24 mouse cellular contexts compared by ENCODE assay signal in the genomic region with DNA sequence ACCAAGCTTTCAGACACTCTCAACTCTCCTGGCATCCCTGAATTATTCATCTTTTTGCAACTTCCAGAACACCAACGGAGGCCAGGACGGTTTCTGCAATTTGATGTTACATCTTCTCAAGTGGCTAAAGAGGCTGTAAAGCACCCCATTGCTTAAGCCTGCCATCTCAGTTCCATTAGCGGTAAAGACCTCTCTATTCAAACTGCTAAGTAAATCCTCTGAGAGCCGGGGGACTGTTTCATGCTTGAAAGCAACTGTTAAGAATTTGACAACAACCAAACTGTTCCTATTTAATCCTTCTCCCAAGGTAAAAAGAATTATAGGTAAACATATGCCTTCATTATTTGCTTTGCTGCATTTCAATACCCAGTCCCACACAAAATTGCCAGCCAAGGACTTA. TPM values are rescaled to one million over a fixed set of nuclear protein-coding genes. Genes with fewer than 3 reads are reported as not detected.
DNase-seq lines count a peak whose midpoint lies in the region; ATAC-seq and TF ChIP-seq lines count a peak whose summit lies in the region.
"Had no signal": no experiment of that assay in that cellular context is flagged by ENCODE, and none has a peak within 500 bp of the region (broad histone marks: within the 10 kb centered on the region; RNA-seq: fewer than 3 reads in every experiment).

No protein-coding gene starts in this region.

- no peak for DNase-seq in hindbrain, embryonic 14.5 days (ENCODE audit: low spot score)
- DNase-seq in lung, postnatal 0 days (ENCODE audit: low spot score) = no peak
- no peak for DNase-seq in neural tube, embryonic 10.5 days (ENCODE audit: extremely low spot score, low spot score)
- DNase-seq in ovary, postnatal 14 days (ENCODE audit: low spot score) = no peak
- DNase-seq: adrenal gland, adult 2 months; adrenal gland, postnatal 14 days; cerebellum, adult 11-12 months; cerebellum, adult 8-10 months; cerebellum, postnatal 10 days; cerebellum, postnatal 36 days; embryo, embryonic 11 days; gastrocnemius, postnatal 10 days; gastrocnemius, postnatal 36 days; heart, adult 2 months; heart, postnatal 14 days; heart, postnatal 4 days had no signal

- no peak for ATAC-seq in hindbrain, embryonic 13.5 days (ENCODE audit: low FRiP score)
- ATAC-seq in hindbrain, embryonic 14.5 days (ENCODE audit: low FRiP score) = no peak
- no peak for ATAC-seq in lung, embryonic 15.5 days (ENCODE audit: borderline replicate concordance, extremely low read depth, low FRiP score, low TSS enrichment)
- ATAC-seq in lung, postnatal 0 days = no peak
- no peak for ATAC-seq in neural tube, embryonic 13.5 days (ENCODE audit: low read depth)
- ATAC-seq in neural tube, embryonic 15.5 days (ENCODE audit: low FRiP score) = no peak
- ATAC-seq: CD4-positive, CD25-positive, alpha-beta regulatory T cell, adult 4 months had no signal

- H3K4me3 ChIP-seq in hindbrain, embryonic 13.5 days = no peak overlapping the region
- no peak overlapping the region for H3K4me3 ChIP-seq in hindbrain, embryonic 14.5 days (replicated peaks; ENCODE audit: low read length)
- H3K4me3 ChIP-seq in lung, embryonic 15.5 days = no peak overlapping the region
- H3K4me3 ChIP-seq in lung, postnatal 0 days (ENCODE audit: low read depth, low read length) = no peak overlapping the region
- H3K4me3 ChIP-seq in neural tube, embryonic 13.5 days = no peak overlapping the region
- H3K4me3 ChIP-seq in neural tube, embryonic 15.5 days (replicated peaks) = no peak overlapping the region
- H3K4me3 ChIP-seq: embryonic facial prominence, embryonic 15.5 days; heart, adult 2 months; heart, embryonic 10.5 days; heart, embryonic 13.5 days had no signal

- H3K27me3 ChIP-seq in hindbrain, embryonic 13.5 days = no peaks in the 10 kb centered on the region
- H3K27me3 ChIP-seq in hindbrain, embryonic 14.5 days (ENCODE audit: control insufficient read depth, insufficient read depth, low read length) = no peaks in the 10 kb centered on the region
- no peaks in the 10 kb centered on the region for H3K27me3 ChIP-seq in lung, embryonic 15.5 days
- no peaks in the 10 kb centered on the region for H3K27me3 ChIP-seq in lung, postnatal 0 days (replicated peaks; ENCODE audit: insufficient read depth, low read length)
- no peaks in the 10 kb centered on the region for H3K27me3 ChIP-seq in neural tube, embryonic 13.5 days
- H3K27me3 ChIP-seq in neural tube, embryonic 15.5 days (replicated peaks) = no peaks in the 10 kb centered on the region
- H3K27me3 ChIP-seq: embryonic facial prominence, embryonic 15.5 days; heart, embryonic 13.5 days had no signal

- TF ChIP-seq EP300 in lung, postnatal 0 days (IDR thresholded peaks at IDR 0.05) = no peak

- 0 out of 2 replicates have a peak overlapping the region, but pooled peaks have one; percentile 30 for H3K27ac ChIP-seq in hindbrain, embryonic 13.5 days
- H3K27ac ChIP-seq in hindbrain, embryonic 14.5 days = no peak overlapping the region
- H3K27ac ChIP-seq in lung, embryonic 15.5 days = peak overlapping the region; percentile 84; the same call in 1 of the 2 replicates
- H3K27ac ChIP-seq in lung, postnatal 0 days (ENCODE audit: low read length) = no peak overlapping the region
- 0 out of 2 replicates have a peak overlapping the region, but pooled peaks have one; percentile 20 for H3K27ac ChIP-seq in neural tube, embryonic 13.5 days (replicated peaks)
- H3K27ac ChIP-seq in neural tube, embryonic 15.5 days (replicated peaks) = peak overlapping the region; percentile 38
- H3K27ac ChIP-seq: heart, adult 2 months; heart, embryonic 10.5 days had no signal

- H3K36me3 ChIP-seq in hindbrain, embryonic 13.5 days = no peaks in the 10 kb centered on the region
- no peaks in the 10 kb centered on the region for H3K36me3 ChIP-seq in hindbrain, embryonic 14.5 days (replicated peaks; ENCODE audit: control insufficient read depth, insufficient read depth)
- no peaks in the 10 kb centered on the region for H3K36me3 ChIP-seq in lung, embryonic 15.5 days
- H3K36me3 ChIP-seq in lung, postnatal 0 days (ENCODE audit: insufficient read depth, low read length) = no peaks in the 10 kb centered on the region
- H3K36me3 ChIP-seq in neural tube, embryonic 13.5 days = no peaks in the 10 kb centered on the region
- no peaks in the 10 kb centered on the region for H3K36me3 ChIP-seq in neural tube, embryonic 15.5 days
- H3K36me3 ChIP-seq: embryonic facial prominence, embryonic 15.5 days; heart, embryonic 10.5 days; heart, embryonic 13.5 days had no signal

- no peaks in the 10 kb centered on the region; the same call in 1 of the 2 replicates for H3K9me3 ChIP-seq in hindbrain, embryonic 13.5 days
- H3K9me3 ChIP-seq in hindbrain, embryonic 14.5 days (ENCODE audit: control insufficient read depth, low read length) = no peaks in the 10 kb centered on the region
- no peaks in the 10 kb centered on the region for H3K9me3 ChIP-seq in lung, embryonic 15.5 days
- no peaks in the 10 kb centered on the region for H3K9me3 ChIP-seq in lung, postnatal 0 days (ENCODE audit: low read length)
- no peaks in the 10 kb centered on the region for H3K9me3 ChIP-seq in neural tube, embryonic 13.5 days
- H3K9me3 ChIP-seq in neural tube, embryonic 15.5 days (replicated peaks) = no peaks in the 10 kb centered on the region
- H3K9me3 ChIP-seq: embryonic facial prominence, embryonic 15.5 days; heart, embryonic 10.5 days had no signal

- no peak for TF ChIP-seq CTCF in lung, postnatal 0 days (IDR thresholded peaks at IDR 0.05)

- 45% methylated on average over 4 of the region's 4 CpGs for WGBS in hindbrain, embryonic 13.5 days
- WGBS in hindbrain, embryonic 14.5 days = 41% methylated on average over 4 of the region's 4 CpGs
- WGBS in lung, embryonic 15.5 days = 54% methylated on average over 4 of the region's 4 CpGs
- WGBS in lung, postnatal 0 days = 53% methylated on average over 4 of the region's 4 CpGs
- 27% methylated on average over 4 of the region's 4 CpGs for WGBS in neural tube, embryonic 13.5 days
- 29% methylated on average over 4 of the region's 4 CpGs for WGBS in neural tube, embryonic 15.5 days

- no peak overlapping the region for H3K4me2 ChIP-seq in hindbrain, embryonic 13.5 days
- no peak overlapping the region for H3K4me2 ChIP-seq in hindbrain, embryonic 14.5 days (replicated peaks)
- H3K4me2 ChIP-seq in lung, embryonic 15.5 days = 0 out of 2 replicates have a peak overlapping the region, but pooled peaks have one; percentile 41
- H3K4me2 ChIP-seq in lung, postnatal 0 days (replicated peaks; ENCODE audit: low read depth, low read length) = no peak overlapping the region; the same call in 1 of the 2 replicates
- no peak overlapping the region for H3K4me2 ChIP-seq in neural tube, embryonic 13.5 days
- no peak overlapping the region for H3K4me2 ChIP-seq in neural tube, embryonic 15.5 days

- peaks cover 18% of the 10 kb centered on the region for H3K4me1 ChIP-seq in hindbrain, embryonic 13.5 days (replicated peaks)
- H3K4me1 ChIP-seq in hindbrain, embryonic 14.5 days (replicated peaks; ENCODE audit: control insufficient read depth, insufficient read depth, low read length) = peaks cover 14% of the 10 kb centered on the region; the same call in 1 of the 2 replicates
- peaks cover 43% of the 10 kb centered on the region for H3K4me1 ChIP-seq in lung, embryonic 15.5 days
- H3K4me1 ChIP-seq in lung, postnatal 0 days (ENCODE audit: insufficient read depth, low read depth, low read length) = peaks cover 18% of the 10 kb centered on the region; the same call in 1 of the 2 replicates
- peaks cover 23% of the 10 kb centered on the region for H3K4me1 ChIP-seq in neural tube, embryonic 13.5 days (replicated peaks)
- peaks cover 26% of the 10 kb centered on the region for H3K4me1 ChIP-seq in neural tube, embryonic 15.5 days

- H3K9ac ChIP-seq in hindbrain, embryonic 13.5 days = no peak overlapping the region
- no peak overlapping the region for H3K9ac ChIP-seq in hindbrain, embryonic 14.5 days
- H3K9ac ChIP-seq in lung, embryonic 15.5 days = no peak overlapping the region
- no peak overlapping the region for H3K9ac ChIP-seq in lung, postnatal 0 days (replicated peaks; ENCODE audit: low read depth)
- H3K9ac ChIP-seq in neural tube, embryonic 13.5 days = no peak overlapping the region
- H3K9ac ChIP-seq in neural tube, embryonic 15.5 days (replicated peaks) = no peak overlapping the region
- H3K9ac ChIP-seq: embryonic facial prominence, embryonic 15.5 days; heart, embryonic 13.5 days had no signal

RNA-seq across cellular contexts. Expression of a gene that starts 51.7 kb away (rescaled TPM):
- 15.4 and 16.3 TPM in 2 replicates for polyA plus RNA-seq in hindbrain, embryonic 13.5 days (2015; fragmentation: Nextera tagmentation; extraction: Ambion mirVana)
- 31.4 TPM in 2 replicates for polyA plus RNA-seq in hindbrain, embryonic 14.5 days (2014; fragmentation: Nextera tagmentation; extraction: Ambion mirVana)
- 39.7 and 43.2 TPM in 2 replicates for polyA plus RNA-seq in lung, embryonic 15.5 days (2015; fragmentation: Nextera tagmentation; extraction: Ambion mirVana)
- 35.9 and 42.3 TPM in 2 replicates for polyA plus RNA-seq in lung, postnatal 0 days (2015; fragmentation: Nextera tagmentation; extraction: Ambion mirVana)
- 12.9 and 15.6 TPM in 2 replicates for polyA plus RNA-seq in neural tube, embryonic 13.5 days (2015; fragmentation: Nextera tagmentation; extraction: Ambion mirVana)
- 21.3 and 25.3 TPM in 2 replicates for polyA plus RNA-seq in neural tube, embryonic 15.5 days (2015; fragmentation: Nextera tagmentation; extraction: Ambion mirVana)
- polyA plus RNA-seq: CD4-positive, CD25-positive, alpha-beta regulatory T cell, adult 4 months had no signal

Comparison
In these comparisons a context has a peak if more than half of its experiments do, and no peak if none do; other contexts are left out.
1. H3K27ac ChIP-seq: peak in hindbrain, embryonic 13.5 days (single experiment), lung, embryonic 15.5 days (single experiment), neural tube, embryonic 13.5 days (single experiment) and neural tube, embryonic 15.5 days (single experiment); none in hindbrain, embryonic 14.5 days (single experiment) and lung, postnatal 0 days (single experiment).